Mouse (Mus musculus) right cerebral cortex, adult 2 months (tissue): ENCODE measurements around the gene Nsl1.
"Not testable (repeated sequence)": the region's sequence is repeated elsewhere in the genome, so short reads cannot be mapped to it uniquely, and the experiment has no call there.

Experiments used
- DNase-seq, 2 experiments: peaks; one replicate each; pipeline ENCODE4 v3.0.0; 2021 to 2022; ENCODE audit warnings: low spot score in 2 of 2

The Nsl1 gene

DNA sequence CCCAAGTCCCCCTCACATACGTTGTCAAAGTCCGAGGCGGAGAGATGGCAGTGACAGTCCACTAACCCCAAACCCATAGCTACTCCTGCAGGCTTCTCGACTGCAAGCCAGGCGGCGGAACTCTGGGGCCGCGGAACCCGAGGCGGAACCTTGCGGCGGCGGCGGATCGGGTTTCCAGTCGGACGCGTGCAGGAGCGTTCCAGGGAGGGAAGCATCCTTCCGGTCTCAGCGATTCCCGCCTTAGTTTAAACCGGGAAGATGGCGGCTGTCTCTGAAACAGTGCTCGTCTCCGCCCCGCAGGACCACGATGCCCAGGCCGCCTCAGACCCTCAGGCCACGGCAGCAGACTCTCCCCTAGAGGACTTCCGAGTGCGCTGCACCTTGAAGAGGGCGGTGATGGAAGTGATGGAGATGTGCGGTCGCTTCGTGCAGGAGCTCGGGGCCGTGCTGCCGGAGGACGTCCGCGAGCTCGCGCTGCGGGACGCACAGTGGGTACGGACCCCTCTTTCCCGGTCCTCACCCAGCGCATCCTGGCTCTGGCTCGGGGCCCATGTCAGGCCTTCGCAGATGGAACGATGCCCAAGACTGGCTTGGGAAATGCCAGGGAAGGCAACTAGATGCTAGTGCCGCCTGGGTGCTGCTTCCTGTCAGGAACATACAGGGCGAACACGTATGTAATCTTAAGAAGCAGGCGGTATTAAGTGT is at the start of gene Nsl1, which contains the start of gene Tatdn3:
Nsl1 (plus strand) TSS at position 232 of the 705 bp plus-strand sequence.
Tatdn3 (minus strand) TSS at position 152 of the 705 bp plus-strand sequence.
- DNase-seq, result peak; percentile 91 to 96

GRCm38 (mm10) chr1:191014271-191014670 is 48.5 kb upstream of the Nsl1 start:
- no peak for DNase-seq

DNA sequence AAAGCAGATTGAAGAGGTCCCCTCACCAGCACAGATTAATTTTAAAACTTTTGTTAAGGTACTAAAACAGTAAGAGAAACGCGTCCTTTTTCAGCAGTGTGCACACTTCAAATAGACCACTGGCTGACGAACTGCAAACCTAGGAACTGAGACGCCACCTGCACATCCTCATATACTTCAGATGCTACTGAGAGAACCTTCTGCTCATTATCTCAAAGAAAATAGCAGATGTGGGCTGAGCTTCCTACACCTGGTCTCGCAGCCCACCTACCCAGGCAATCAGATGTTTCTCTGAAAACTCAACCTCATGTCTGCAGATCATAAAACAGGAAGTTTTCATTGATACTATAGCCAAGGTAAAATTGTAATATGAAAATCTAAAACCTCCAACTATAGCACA is 43.0 kb upstream of the Nsl1 start:
- no peak for DNase-seq

GRCm38 (mm10) chr1:191020217-191020924 is 42.4 kb upstream of the Nsl1 start:
- no peak for DNase-seq

DNA sequence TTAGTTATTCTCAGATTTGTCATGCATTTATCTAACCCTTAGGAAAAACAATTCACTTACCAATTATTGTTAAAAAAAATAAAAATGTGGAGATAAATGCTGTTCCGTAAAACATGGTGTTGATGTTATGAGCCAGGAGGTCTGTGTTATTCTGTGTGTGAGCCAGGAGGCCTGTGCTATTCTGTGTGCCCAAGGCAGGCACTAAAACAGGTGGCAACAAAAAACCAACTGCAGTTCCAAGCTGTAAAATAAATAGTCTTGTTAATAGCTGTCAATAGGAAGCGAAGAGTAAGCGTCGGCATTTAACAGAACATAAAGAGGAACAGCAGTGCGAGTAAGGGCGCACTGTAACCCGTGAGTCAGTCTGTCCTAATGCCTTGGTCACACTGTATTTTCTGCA is 41.8 kb upstream of the Nsl1 start:
- DNase-seq, result no peak

DNA sequence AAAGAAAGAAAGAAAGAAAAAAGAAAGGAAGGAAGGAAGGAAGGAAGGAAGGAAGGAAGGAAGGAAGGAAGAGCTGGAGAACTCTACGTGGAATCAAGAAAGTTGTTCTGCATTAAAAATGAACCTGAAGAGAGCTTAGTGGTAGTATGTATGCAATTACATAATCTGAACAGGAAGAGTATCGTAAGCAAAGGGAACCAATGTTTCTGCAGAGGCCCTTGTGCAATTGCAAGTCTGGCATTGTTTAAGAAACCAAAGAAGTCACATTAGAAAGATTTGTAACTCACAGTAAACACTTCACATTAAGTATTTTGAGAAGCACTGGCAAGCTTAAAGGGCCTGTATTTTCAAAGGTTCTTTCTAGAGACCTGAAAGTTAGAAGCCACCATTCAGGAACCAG is 39.7 kb upstream of the Nsl1 start:
- DNase-seq, result no peak

DNA sequence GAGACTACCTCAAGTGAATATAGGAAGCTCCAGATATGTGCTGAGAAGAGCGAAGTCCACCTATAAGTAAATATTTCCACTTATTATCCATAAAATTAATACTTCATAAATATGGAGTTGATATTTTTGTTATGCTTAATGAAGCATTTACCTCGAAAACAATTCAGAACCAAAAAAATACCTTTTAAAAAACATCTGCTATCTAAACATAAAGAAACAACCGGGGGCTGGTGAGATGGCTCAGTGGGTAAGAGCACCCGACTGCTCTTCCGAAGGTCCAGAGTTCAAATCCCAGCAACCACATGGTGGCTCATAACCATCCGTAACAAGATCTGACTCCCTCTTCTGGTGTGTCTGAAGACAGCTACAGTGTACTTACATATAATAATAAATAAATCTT is 39.0 kb upstream of the Nsl1 start:
- DNase-seq, result not testable (repeated sequence)

DNA sequence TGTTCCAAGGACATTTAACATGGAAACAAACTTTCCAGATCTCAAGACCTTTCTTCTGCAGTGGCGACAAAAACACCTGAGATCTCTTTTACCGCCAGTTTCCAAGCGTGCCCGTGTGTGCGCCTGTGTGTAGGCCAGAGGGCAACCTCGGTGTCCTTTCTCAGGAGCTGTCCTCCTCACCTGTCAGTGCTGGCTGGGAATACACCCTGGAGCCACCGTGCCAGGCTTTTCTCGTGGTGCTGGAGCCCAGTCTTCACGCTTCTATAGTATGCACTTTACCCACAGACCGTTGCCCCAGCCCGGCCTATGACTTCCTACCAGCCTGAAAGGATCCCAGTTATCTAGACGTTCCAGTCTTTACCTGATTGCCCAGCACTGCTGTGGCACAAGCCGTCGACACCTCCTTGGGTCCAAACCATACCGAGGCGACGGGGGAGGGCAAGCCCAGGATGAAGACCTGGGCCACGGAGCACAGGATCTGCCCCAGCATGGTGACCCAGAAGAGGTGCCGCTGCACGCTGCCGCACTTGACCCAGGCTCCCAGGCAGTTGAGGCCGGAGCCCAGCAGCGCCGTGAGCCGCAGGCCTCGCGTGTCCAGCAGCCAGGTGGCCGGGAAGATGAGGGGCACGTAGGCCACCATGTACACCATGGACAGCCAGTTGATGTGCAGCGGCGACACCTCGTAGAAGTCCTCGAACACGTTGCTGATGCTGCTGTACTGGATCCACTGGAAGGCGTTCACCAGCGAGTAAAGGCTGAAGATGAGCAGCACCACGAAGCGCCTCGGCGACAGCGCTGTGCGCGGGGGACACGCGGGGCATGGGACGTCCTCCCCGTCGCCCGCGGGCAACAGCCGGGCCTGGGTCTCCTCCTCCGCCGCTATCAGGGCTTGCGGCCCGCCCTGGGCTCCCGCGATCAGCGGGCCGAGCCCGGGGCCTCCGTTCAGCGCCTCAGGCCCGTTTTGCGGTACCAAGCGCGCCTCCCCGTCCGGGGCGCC is 37.5 kb upstream of the Nsl1 start:
- peak; percentile 36 to 46 for DNase-seq

GRCm38 (mm10) chr1:191026021-191026713 is 36.6 kb upstream of the Nsl1 start, which contains the start of gene Flvcr1:
Flvcr1 (minus strand) TSS chr1:191026158.
- peak; percentile 99 for DNase-seq

- DNase-seq, result no peak
Observed at GRCm38 (mm10) chr1:191030182-191030581, 32.6 kb upstream of the Nsl1 start.

DNA sequence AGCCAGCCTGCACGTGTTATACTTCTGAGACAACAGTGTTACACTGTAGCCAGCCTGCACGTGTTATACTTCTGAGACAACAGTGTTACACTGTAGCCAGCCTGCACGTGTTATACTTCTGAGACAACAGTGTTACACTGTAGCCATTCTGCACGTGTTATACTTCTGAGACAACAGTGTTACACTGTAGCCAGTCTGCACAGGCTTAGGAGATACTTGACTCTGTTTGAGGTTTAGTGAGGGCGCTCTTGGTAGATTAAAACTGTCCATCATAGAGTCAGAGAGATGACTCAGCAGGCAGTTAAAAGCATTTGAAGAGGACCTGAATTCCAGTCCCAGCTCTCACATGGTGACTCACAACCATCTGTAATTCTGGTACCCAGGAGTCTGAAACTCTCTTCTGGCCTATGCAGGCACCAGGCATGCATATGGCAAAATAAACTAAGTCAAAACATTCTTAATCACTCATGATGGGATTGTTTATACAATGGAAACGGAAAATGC is 31.8 kb upstream of the Nsl1 start:
- not testable (repeated sequence) for DNase-seq

GRCm38 (mm10) chr1:191035649-191036048 is 27.2 kb upstream of the Nsl1 start:
- DNase-seq, result peak; percentile 21 to 22

GRCm38 (mm10) chr1:191036554-191037334 is 26.1 kb upstream of the Nsl1 start, which contains the start of gene Spata45:
Spata45 (plus strand) TSS chr1:191036639.
- DNase-seq, result no peak

- no peak for DNase-seq
Observed at GRCm38 (mm10) chr1:191037999-191038398, 24.8 kb upstream of the Nsl1 start.

- no peak for DNase-seq
Observed at GRCm38 (mm10) chr1:191041352-191041751, 21.5 kb upstream of the Nsl1 start.

GRCm38 (mm10) chr1:191042106-191042505 is 20.7 kb upstream of the Nsl1 start:
- no peak for DNase-seq

DNA sequence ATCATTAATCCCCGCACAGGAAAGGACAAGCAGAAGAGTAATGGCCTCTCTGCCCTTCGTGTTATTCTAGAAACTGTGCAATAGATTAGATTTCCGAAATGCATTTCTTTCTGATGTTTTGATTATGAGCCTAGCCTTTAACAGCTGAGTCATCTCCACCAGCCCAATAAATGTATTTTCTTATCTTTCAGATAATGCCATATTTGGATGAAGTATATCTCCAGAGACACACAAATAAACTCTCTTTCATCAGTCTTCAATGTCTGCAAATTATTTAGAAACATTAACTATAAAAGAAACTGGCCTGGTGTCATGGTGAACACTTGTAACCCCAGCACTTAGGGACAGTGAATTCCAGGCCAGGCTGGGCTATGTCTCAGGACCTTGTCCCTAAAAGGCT is 20.1 kb upstream of the Nsl1 start:
- no peak for DNase-seq

- no peak for DNase-seq
Observed at GRCm38 (mm10) chr1:191045264-191045663, 17.5 kb upstream of the Nsl1 start.

- no peak for DNase-seq
Observed at GRCm38 (mm10) chr1:191046231-191046824, 16.5 kb upstream of the Nsl1 start.

DNA sequence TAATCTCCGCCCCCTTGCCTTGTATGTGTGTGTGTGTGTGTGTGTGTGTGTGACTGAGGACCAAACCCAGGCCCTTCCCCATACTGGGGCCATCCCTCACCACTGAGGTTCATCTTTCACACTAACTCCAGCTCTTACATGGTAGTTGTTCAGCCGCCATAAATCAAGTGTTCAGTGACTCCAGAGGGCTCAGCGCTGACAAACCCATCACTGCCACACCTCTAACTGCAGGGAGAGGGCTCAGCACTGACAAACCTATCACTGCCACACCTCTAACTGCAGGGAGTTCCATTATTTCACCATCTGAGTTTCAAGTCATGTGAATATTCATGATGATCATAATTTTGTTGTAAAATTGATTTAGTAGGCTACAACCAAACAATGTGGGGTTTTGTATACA is 9.3 kb upstream of the Nsl1 start:
- no peak for DNase-seq
